Mouse (Mus musculus) lung, postnatal 0 days (tissue): ENCODE data around the gene Trir. TPM values are rescaled to one million over a fixed set of nuclear protein-coding genes. Genes with fewer than 3 reads are reported as not detected.

Experiments used
- ATAC-seq: fragments of 200-750 bp; cut with Nextera tagmentation; 2 replicates; pipeline ENCODE4 v1.8.0; 2017; ENCODE audit warnings: moderate library complexity
- DNase-seq: peaks from one replicate; pipeline ENCODE4 v3.0.0-alpha.2; 2016; ENCODE audit warnings: low spot score
- H3K27ac ChIP-seq: fragments of 300-500 bp; sonication (generic); 2 replicates; pipeline ENCODE4 v1.5.1; 2014; ENCODE audit warnings: antibody characterized with exemption, mild to moderate bottlenecking, low read length, mixed read lengths
- H3K27me3 ChIP-seq: fragments of 300-500 bp; sonication (generic); replicated peaks from 2 replicates; pipeline ENCODE4 v1.6.1; 2014; ENCODE audit warnings: low read length, mixed read lengths; ENCODE audit not compliant: insufficient read depth
- H3K36me3 ChIP-seq: fragments of 300-500 bp; sonication (generic); 2 replicates; pipeline ENCODE4 v1.6.1; 2014; ENCODE audit warnings: low read length, mixed read lengths; ENCODE audit not compliant: insufficient read depth
- H3K4me1 ChIP-seq: fragments of 300-500 bp; sonication (generic); 2 replicates; pipeline ENCODE4 v1.6.1; 2014; ENCODE audit warnings: antibody characterized with exemption, low read depth, low read length, mixed read lengths; ENCODE audit not compliant: insufficient read depth
- H3K4me2 ChIP-seq: fragments of 300-500 bp; sonication (generic); replicated peaks from 2 replicates; pipeline ENCODE4 v1.6.1; 2014; ENCODE audit warnings: low read depth, mild to moderate bottlenecking, low read length, moderate library complexity, mixed read lengths
- H3K4me3 ChIP-seq: fragments of 300-500 bp; sonication (generic); 2 replicates; pipeline ENCODE4 v1.5.1; 2014; ENCODE audit warnings: low read depth, low read length
- H3K9ac ChIP-seq: fragments of 300-500 bp; sonication (generic); replicated peaks from 2 replicates; pipeline ENCODE4 v1.6.1; 2014; ENCODE audit warnings: low read depth, mild to moderate bottlenecking
- H3K9me3 ChIP-seq: fragments of 300-500 bp; sonication (generic); 2 replicates; pipeline ENCODE4 v1.6.1; 2016; ENCODE audit warnings: low read length, mixed read lengths
- CTCF ChIP-seq: IDR thresholded peaks from 2 replicates; pipeline ENCODE4 v1.5.1; 2016; ENCODE audit warnings: antibody characterized with exemption, mild to moderate bottlenecking
- EP300 ChIP-seq: IDR thresholded peaks from 2 replicates; pipeline ENCODE4 v1.6.1; 2016; ENCODE audit warnings: antibody characterized with exemption, mild to moderate bottlenecking, control low read depth
- WGBS: fragments of 180-500 bp; shearing (Covaris S2); extraction: QIAGEN DNeasy Blood & Tissue Kit; methylation state at CpG from one replicate; pipeline ENCODE4 v1.1.7; 2014; 5-methylcytosine and 5-hydroxymethylcytosine counted together
- polyA plus RNA-seq: library from polyadenylated mRNA; unstranded; fragments of >200 nt; fragmentation: Nextera tagmentation; extraction: Ambion mirVana; gene quantifications from 2 replicates; pipeline ENCODE4 v1.2.1, GENCODE M21; 2015

The Trir gene
- polyA plus RNA-seq, 1 experiment from 2014 or later: 126 TPM

- 61% methylated on average over 1 of the region's 1 CpGs for WGBS
- Histone ChIP-seq H3K4me3 (no peak overlapping the region), H3K9ac (no peak overlapping the region), H3K4me1 (peaks cover 4% of the 10 kb centered on the region), H3K9me3 (no peaks in the 10 kb centered on the region), H3K27ac (no peak overlapping the region), H3K36me3 (peaks cover 10% of the 10 kb centered on the region), H3K27me3 (no peaks in the 10 kb centered on the region), H3K4me2 (no peak overlapping the region)
- ATAC-seq (no peak), DNase-seq (peak; percentile 71)
- TF ChIP-seq CTCF (no peak), EP300 (no peak)
These were observed 7.2 kb downstream of the Trir start for GRCm38 (mm10) chr8:85033867-85034266.

DNA sequence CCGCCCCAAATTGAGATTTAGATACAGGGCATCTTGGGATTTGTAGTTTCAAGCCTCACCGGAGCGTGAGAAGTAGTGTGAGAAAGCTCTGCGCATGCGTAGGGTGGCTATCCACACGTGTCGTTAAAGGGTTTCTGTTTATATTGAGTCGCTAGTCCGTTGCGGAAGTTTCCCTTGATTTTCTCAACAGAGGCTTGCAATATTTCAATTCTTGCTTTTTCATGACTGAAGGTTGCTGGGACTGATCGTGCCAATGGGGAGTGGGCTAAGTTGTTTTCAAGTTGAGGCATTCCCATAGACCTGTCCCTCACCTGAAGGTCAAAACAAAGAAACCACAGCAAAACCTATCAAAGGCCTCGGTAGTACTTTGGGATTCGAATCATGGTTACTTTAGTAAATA lies 8.1 kb downstream of the Trir start:
- Histone ChIP-seq H3K4me3 (peak overlapping the region; percentile 26), H3K9ac (no peak overlapping the region), H3K27me3 (no peaks in the 10 kb centered on the region), H3K4me1 (peaks cover 3% of the 10 kb centered on the region), H3K27ac (peak overlapping the region; percentile 65), H3K4me2 (peak overlapping the region; percentile 96), H3K9me3 (no peaks in the 10 kb centered on the region), H3K36me3 (peaks cover 7% of the 10 kb centered on the region)
- TF ChIP-seq CTCF: no peak
- TF ChIP-seq EP300: no peak
- under 1% methylated on average over 13 of the region's 13 CpGs for WGBS
- ATAC-seq (no peak), DNase-seq (peak; percentile 95)

GRCm38 (mm10) chr8:85035165-85035727 lies 8.6 kb downstream of the Trir start:
- peak overlapping the region; percentile 94 for H3K27ac ChIP-seq
- peak overlapping the region; percentile 64 for H3K9ac ChIP-seq
- H3K9me3 ChIP-seq: no peaks in the 10 kb centered on the region
- ATAC-seq: no peak
- H3K4me1 ChIP-seq: peaks cover 3% of the 10 kb centered on the region
- H3K36me3 ChIP-seq: peaks cover 3% of the 10 kb centered on the region; the same call in 1 of the 2 replicates
- no peaks in the 10 kb centered on the region for H3K27me3 ChIP-seq
- H3K4me3 ChIP-seq: peak overlapping the region; percentile 81
- peak overlapping the region; percentile 96 for H3K4me2 ChIP-seq
- WGBS: 3% methylated on average over 12 of the region's 12 CpGs
- DNase-seq: peak; percentile 49
- TF ChIP-seq CTCF (no peak), EP300 (no peak)

- peak; percentile 12; the same call in 1 of the 2 replicates for ATAC-seq
- peaks cover 3% of the 10 kb centered on the region for H3K4me1 ChIP-seq
- H3K9me3 ChIP-seq: no peaks in the 10 kb centered on the region
These were observed 9.2 kb downstream of the Trir start for GRCm38 (mm10) chr8:85035728-85036310.

GRCm38 (mm10) chr8:85036381-85036717 lies 9.7 kb downstream of the Trir start:
- no peaks in the 10 kb centered on the region for H3K27me3 ChIP-seq
- peaks cover 3% of the 10 kb centered on the region for H3K4me1 ChIP-seq
- 2% methylated on average over 9 of the region's 9 CpGs for WGBS
- H3K27ac ChIP-seq: peak overlapping the region; percentile 94
- peak overlapping the region; percentile 64 for H3K9ac ChIP-seq
- DNase-seq (no peak), ATAC-seq (peak; percentile 18)
- no peak for TF ChIP-seq EP300
- no peaks in the 10 kb centered on the region; the same call in 1 of the 2 replicates for H3K36me3 ChIP-seq
- peak overlapping the region; percentile 96 for H3K4me2 ChIP-seq
- peak overlapping the region; percentile 81 for H3K4me3 ChIP-seq
- H3K9me3 ChIP-seq: no peaks in the 10 kb centered on the region

More at GRCm38 (mm10) chr8:85035728-85036310, 9.2 kb downstream of the Trir start:
- H3K9ac ChIP-seq: peak overlapping the region; percentile 64
- WGBS: under 1% methylated on average over 15 of the region's 15 CpGs
- DNase-seq: peak; percentile 61
- peak overlapping the region; percentile 81 for H3K4me3 ChIP-seq
- H3K27me3 ChIP-seq: no peaks in the 10 kb centered on the region
- peak overlapping the region; percentile 96 for H3K4me2 ChIP-seq
- H3K27ac ChIP-seq: peak overlapping the region; percentile 94
- no peaks in the 10 kb centered on the region; the same call in 1 of the 2 replicates for H3K36me3 ChIP-seq
- TF ChIP-seq EP300 (no peak), CTCF (no peak)

DNA sequence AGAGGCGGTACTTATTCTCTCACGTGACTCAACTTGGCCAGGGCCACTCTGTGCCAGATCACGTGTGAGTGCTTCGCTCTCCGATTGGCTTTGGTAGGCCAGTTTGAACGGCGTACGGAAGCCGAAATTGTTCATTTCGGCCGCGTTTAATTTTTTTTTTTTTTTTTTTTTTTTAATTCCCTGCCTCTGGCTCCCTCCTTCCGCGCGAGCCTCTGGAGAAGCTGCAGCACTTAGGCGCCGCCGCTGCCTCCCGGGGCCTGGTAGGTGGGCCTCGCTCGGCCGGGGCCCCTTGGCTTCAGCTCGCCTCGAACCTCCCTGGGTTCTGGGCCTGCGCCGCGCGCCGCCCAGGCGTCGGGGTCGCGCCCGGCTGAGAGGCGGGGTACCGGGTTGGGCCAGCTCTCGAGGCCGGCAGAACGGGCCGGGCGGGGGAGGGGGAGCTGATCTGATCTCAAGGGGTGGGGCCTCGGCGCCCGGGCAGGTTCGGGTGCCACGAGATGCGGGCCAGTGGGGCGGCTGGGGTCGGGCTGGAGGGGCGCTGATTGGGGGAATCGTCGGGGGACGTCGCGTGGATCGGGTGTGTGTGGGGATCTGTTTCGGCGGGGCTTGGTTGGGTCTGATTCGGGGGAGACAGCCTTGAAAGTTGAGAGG lies 10.2 kb downstream of the Trir start, which contains the start of gene Tnpo2:
Gene Tnpo2, plus strand, starts transcription at position 198 of the 648 bp plus-strand sequence.
- Histone ChIP-seq H3K4me3 (peak within 1 kb of the TSS; percentile 81), H3K27me3 (no peaks in the 10 kb centered on the region), H3K36me3 (no peaks in the 10 kb centered on the region; the same call in 1 of the 2 replicates), H3K9me3 (no peaks in the 10 kb centered on the region), H3K9ac (peak within 1 kb of the TSS; percentile 76), H3K4me2 (peak within 1 kb of the TSS; percentile 96), H3K27ac (peak within 1 kb of the TSS; percentile 94), H3K4me1 (peaks cover 3% of the 10 kb centered on the region)
- WGBS: under 1% methylated on average over 59 of the region's 59 CpGs
- ATAC-seq (peak; percentile 94), DNase-seq (peak; percentile 99)
- TF ChIP-seq CTCF (no peak), EP300 (peak; percentile 71)
